Mouse (Mus musculus): ENCODE data around the gene Chd2.

DNA sequence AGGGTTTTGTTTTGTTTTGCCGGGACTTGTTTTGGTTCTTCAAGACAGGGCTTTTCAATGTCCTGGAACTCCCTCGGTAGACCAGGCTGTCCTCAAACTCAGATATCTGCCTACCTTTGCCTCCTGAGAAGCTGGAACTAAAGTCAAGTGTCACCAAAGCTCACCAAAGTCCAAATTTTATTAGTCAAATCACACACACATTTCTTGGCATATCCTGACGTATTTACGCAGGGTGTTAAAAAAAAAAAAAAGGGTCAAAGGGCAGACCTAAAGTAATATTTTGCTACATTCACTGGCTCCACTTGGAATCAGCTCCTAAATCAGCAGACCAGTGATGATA lies 5.8 kb downstream of the Chd2 start:
- TF ChIP-seq CTCF (IDR thresholded peaks at IDR 0.05; ENCODE audit: borderline replicate concordance, control insufficient read depth, extremely low read depth, insufficient read depth, low read length, poor library complexity): no peak
- no peak for TF ChIP-seq POLR2A (IDR thresholded peaks at IDR 0.05; ENCODE audit: control insufficient read depth, extremely low read depth, insufficient read depth, low read length, poor library complexity)
